Mouse (Mus musculus) liver, embryonic 16.5 days (tissue): Measurements from ENCODE around the gene Rgs13. TPM values are rescaled to one million over a fixed set of nuclear protein-coding genes. Genes with fewer than 3 reads are reported as not detected.
"Not testable (repeated sequence)": the region's sequence is repeated elsewhere in the genome, so short reads cannot be mapped to it uniquely, and the experiment has no call there.

Experiments used
- ATAC-seq: fragments of 200-750 bp; cut with Nextera tagmentation; 2 replicates; pipeline ENCODE4 v1.8.0; 2017; ENCODE audit warnings: low read depth, mild to moderate bottlenecking, moderate number of reproducible peaks, moderate library complexity
- H3K27ac ChIP-seq: fragments of 300-500 bp; sonication (generic); 2 replicates; pipeline ENCODE4 v1.5.1; 2014; ENCODE audit warnings: mild to moderate bottlenecking, low read length
- H3K27me3 ChIP-seq: fragments of 300-500 bp; sonication (generic); 2 replicates; pipeline ENCODE4 v1.6.1; 2014; ENCODE audit warnings: low read depth, low read length, mixed read lengths; ENCODE audit not compliant: control insufficient read depth, insufficient read depth
- H3K36me3 ChIP-seq: fragments of 300-500 bp; sonication (generic); 2 replicates; pipeline ENCODE4 v1.6.1; 2014; ENCODE audit warnings: mild to moderate bottlenecking; ENCODE audit not compliant: control insufficient read depth, insufficient read depth
- H3K4me1 ChIP-seq: fragments of 300-500 bp; sonication (generic); 2 replicates; pipeline ENCODE4 v1.6.1; 2014; ENCODE audit warnings: low read depth, low read length, mixed read lengths; ENCODE audit not compliant: control insufficient read depth
- H3K4me2 ChIP-seq: fragments of 300-500 bp; sonication (generic); 2 replicates; pipeline ENCODE4 v1.6.1; 2014; ENCODE audit warnings: low read depth, low read length, mixed read lengths
- H3K4me3 ChIP-seq: fragments of 300-500 bp; sonication (generic); 2 replicates; pipeline ENCODE4 v1.5.1; 2014; ENCODE audit warnings: low read depth, mild to moderate bottlenecking, low read length
- H3K9ac ChIP-seq: fragments of 300-500 bp; sonication (generic); 2 replicates; pipeline ENCODE4 v1.6.1; 2014; ENCODE audit warnings: low read depth, low read length
- H3K9me3 ChIP-seq: fragments of 300-500 bp; sonication (generic); replicated peaks from 2 replicates; pipeline ENCODE4 v1.6.1; 2016; ENCODE audit warnings: low read length; ENCODE audit not compliant: control insufficient read depth
- WGBS: fragments of 180-500 bp; shearing (Covaris S2); extraction: QIAGEN DNeasy Blood & Tissue Kit; methylation state at CpG from one replicate; pipeline ENCODE4 v1.1.7; 2014; ENCODE audit not compliant: insufficient replicate concordance; 5-methylcytosine and 5-hydroxymethylcytosine counted together
- polyA plus RNA-seq: library from polyadenylated mRNA; unstranded; fragments of >200 nt; fragmentation: Nextera tagmentation; extraction: Ambion mirVana; gene quantifications from 2 replicates; pipeline ENCODE4 v1.2.1, GENCODE M21; 2015

The Rgs13 gene
- polyA plus RNA-seq, 1 experiment from 2014 or later: not detected

DNA sequence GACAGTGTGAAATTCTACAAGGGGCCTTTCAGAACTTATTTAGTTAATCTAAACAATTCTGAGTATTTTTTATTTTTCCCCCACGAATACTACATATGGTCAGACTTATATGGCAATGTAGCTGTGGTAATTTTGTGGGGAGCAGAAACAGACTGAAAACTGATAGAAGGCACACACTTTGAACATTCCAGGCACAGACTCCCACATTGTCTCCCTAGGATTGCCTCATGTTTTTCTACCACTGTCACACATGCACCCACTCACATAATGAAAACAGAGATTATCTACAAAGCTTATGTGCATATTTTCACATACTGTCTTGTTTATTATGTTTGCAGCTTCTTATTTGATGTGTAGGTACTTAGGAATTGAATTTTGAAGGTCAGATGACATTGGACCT lies 9.4 kb downstream of the Rgs13 start:
- H3K4me1 ChIP-seq: no peaks in the 10 kb centered on the region
- 43% methylated on average over 1 of the region's 1 CpGs for WGBS
- no peak for ATAC-seq
- H3K9ac ChIP-seq: no peak overlapping the region
- no peak overlapping the region for H3K27ac ChIP-seq
- H3K36me3 ChIP-seq: no peaks in the 10 kb centered on the region
- H3K27me3 ChIP-seq: no peaks in the 10 kb centered on the region
- no peak overlapping the region for H3K4me3 ChIP-seq
- H3K9me3 ChIP-seq: no peaks in the 10 kb centered on the region
- H3K4me2 ChIP-seq: no peak overlapping the region

DNA sequence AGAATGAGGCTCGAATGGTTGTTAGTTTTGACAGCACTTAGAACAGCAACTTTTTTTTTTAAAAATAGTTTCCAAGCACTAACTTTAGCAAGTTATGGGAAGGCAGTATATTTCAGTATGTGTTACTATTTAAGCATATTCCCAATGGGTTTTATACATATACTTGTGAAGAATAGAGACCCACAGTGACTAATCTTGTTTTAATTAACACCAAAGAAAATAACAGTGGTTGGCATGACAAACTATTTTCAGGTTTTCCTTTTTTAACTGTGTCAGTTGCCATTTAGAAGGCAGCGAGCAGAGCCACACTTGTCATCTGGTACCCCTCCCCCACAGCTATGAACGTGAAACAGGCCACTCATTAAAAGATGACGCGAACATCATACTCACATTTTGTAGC lies 10.3 kb downstream of the Rgs13 start:
- 65% methylated on average over 5 of the region's 5 CpGs for WGBS
- no peaks in the 10 kb centered on the region for H3K27me3 ChIP-seq
- ATAC-seq: no peak
- no peak overlapping the region for H3K4me3 ChIP-seq
- no peaks in the 10 kb centered on the region for H3K36me3 ChIP-seq
- H3K27ac ChIP-seq: no peak overlapping the region
- H3K9me3 ChIP-seq: no peaks in the 10 kb centered on the region
- H3K9ac ChIP-seq: no peak overlapping the region
- no peak overlapping the region for H3K4me2 ChIP-seq
- H3K4me1 ChIP-seq: no peaks in the 10 kb centered on the region

DNA sequence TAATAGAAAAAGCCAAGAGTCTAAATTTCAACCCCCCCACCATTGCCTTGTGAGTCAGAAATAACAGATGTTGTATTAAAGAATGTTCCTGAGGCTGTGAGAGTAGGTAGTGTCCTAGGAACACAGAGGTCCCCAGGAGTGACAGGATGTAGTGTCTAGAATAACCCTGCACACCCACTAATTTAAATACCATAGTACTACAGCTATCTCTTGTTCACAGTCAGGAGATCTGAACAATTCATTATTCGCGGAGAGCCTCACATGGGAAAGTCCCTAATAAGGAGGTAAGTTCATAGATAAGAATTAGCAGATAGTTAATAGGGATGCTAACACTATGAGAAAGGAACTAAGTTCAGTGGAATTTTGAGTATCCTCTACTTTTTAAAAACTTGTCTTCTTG lies 10.9 kb downstream of the Rgs13 start:
- no peaks in the 10 kb centered on the region for H3K36me3 ChIP-seq
- ATAC-seq: 0 out of 2 replicates have a peak, but pooled peaks have one; percentile 32
- H3K4me3 ChIP-seq: no peak overlapping the region
- no peak overlapping the region for H3K9ac ChIP-seq
- WGBS: 54% methylated on average over 2 of the region's 2 CpGs
- H3K27me3 ChIP-seq: no peaks in the 10 kb centered on the region
- H3K4me2 ChIP-seq: no peak overlapping the region
- H3K27ac ChIP-seq: no peak overlapping the region
- H3K4me1 ChIP-seq: no peaks in the 10 kb centered on the region
- H3K9me3 ChIP-seq: no peaks in the 10 kb centered on the region

DNA sequence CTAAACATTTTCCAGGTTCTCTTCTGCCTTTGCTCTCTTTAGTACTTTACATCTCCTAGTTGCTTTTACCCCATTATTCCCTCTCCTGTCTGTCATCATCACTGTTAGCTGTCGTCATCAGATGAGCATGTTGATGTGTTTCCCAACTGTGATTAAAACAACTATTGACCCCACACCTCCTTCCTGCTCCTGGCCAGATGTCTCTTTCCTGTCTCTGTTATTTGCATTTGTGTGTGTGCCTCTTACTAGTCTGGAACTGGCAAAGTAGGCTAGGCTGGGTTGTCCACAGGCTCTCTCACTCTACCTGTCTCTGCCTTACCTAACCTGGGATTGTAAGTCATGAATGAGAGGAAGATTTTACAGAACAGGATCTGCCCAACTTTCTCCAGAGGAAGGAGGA lies 24.6 kb downstream of the Rgs13 start:
- H3K36me3 ChIP-seq: no peaks in the 10 kb centered on the region
- no peak overlapping the region for H3K4me2 ChIP-seq
- no peaks in the 10 kb centered on the region for H3K27me3 ChIP-seq
- no peaks in the 10 kb centered on the region for H3K9me3 ChIP-seq
- no peak overlapping the region for H3K27ac ChIP-seq
- no peaks in the 10 kb centered on the region for H3K4me1 ChIP-seq
- no peak overlapping the region for H3K4me3 ChIP-seq
- no peak overlapping the region for H3K9ac ChIP-seq
- no peak for ATAC-seq
- WGBS: 29% methylated on average over 1 of the region's 1 CpGs

DNA sequence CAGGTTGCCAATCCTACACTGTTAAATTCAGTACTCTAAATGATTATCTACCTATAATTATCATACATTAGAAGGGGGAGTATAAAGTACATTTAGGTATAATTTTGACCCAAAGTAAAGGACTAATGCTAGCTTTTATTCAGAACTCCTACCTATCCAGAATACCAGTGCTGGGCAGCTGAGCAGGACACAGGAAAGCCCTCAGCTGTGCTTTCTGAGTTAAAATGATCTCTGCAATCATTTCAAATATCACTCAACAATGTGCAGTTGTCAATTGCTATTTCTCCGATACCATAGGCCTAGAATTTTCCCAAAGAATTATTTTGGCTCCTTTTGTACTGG lies 25.0 kb downstream of the Rgs13 start:
- Histone ChIP-seq H3K4me3 (no peak overlapping the region), H3K4me2 (no peak overlapping the region), H3K4me1 (no peaks in the 10 kb centered on the region), H3K36me3 (no peaks in the 10 kb centered on the region), H3K27me3 (no peaks in the 10 kb centered on the region), H3K9me3 (no peaks in the 10 kb centered on the region), H3K27ac (no peak overlapping the region), H3K9ac (no peak overlapping the region)
- no peak for ATAC-seq
- WGBS: 59% methylated on average over 1 of the region's 1 CpGs

DNA sequence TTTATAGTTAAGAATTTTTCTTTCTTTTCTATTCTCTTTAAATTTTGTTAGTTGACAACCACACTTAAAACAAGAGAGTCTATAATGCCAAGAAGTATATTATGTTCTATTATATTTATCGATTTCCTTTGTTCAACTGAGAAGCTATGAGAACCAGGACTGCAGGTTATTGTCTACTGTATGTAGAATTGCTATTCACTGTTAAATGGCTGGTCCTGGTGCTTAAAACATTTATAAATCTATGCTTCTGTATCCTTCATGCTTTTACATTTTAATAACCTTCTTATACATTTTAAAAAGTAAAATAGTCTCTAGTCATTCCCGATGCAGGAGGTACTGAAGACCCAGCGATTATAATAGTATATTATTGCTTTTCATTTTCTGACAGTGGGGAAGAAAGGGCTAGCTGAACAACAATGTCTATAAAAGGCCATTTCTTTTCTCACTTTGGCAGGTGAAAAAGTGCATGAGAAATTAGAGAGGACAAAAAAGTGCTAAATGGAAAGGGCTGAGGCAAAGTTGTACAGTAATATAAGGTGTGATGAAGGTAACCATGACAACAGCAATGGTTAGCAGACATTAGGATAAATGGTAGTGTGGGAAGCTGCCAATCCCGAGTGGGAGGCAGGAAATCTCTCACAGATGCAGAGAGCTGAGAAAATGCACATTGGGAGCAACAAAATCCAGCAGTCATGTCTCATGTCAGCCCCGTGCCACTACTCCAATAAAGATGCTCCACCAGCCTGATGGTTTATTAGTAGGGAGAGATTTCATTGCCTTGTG lies 25.6 kb downstream of the Rgs13 start:
- Histone ChIP-seq H3K4me3 (no peak overlapping the region), H3K27me3 (no peaks in the 10 kb centered on the region), H3K36me3 (no peaks in the 10 kb centered on the region), H3K4me1 (no peaks in the 10 kb centered on the region), H3K27ac (no peak overlapping the region), H3K9me3 (no peaks in the 10 kb centered on the region), H3K4me2 (no peak overlapping the region), H3K9ac (no peak overlapping the region)
- ATAC-seq: no peak
- 49% methylated on average over 5 of the region's 5 CpGs for WGBS

DNA sequence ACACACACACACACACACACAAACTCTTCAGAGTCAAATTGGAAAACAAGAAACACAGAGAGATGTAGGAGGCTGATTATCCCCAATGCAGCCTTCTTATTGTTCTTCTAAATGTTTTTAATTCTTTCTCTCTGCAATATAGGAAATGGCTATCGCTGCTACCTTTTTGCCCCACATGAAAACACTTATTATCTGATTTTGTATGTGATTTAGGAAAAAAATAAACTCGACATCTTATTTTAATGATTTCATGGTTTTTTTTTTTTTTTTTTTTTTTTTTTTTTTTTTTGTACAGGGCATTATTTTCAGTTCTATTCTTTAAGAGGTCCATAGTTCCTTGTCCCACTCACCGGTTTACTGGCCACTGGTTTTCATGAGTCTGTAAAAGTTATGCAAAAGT lies 27.2 kb downstream of the Rgs13 start:
- 60% methylated on average over 3 of the region's 3 CpGs for WGBS
- Histone ChIP-seq H3K9me3 (no peaks in the 10 kb centered on the region), H3K36me3 (no peaks in the 10 kb centered on the region), H3K4me2 (no peak overlapping the region), H3K9ac (no peak overlapping the region), H3K27ac (no peak overlapping the region), H3K27me3 (no peaks in the 10 kb centered on the region), H3K4me1 (no peaks in the 10 kb centered on the region), H3K4me3 (no peak overlapping the region)
- ATAC-seq: no peak

DNA sequence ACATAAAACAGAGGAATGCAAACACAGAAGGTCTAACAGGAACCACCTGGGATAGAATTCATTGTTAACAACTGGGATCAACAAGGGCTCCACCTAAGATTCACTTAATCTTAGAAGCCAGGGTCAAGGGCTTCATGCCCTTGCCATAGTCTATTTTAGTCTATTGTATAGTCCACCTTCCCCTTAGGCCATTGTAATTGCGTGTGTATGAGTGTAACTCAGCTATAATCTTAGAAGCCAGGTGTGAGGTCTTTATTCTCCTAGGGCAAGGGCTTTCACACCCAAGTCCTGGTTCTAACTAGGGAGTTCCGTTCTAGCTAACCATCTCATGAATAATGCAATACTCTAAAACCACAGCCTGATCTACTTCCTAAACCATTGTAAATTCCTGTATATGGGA lies 35.8 kb downstream of the Rgs13 start:
- not testable (repeated sequence) for H3K9ac ChIP-seq, H3K4me1 ChIP-seq, H3K9me3 ChIP-seq, ATAC-seq, H3K27ac ChIP-seq, H3K4me3 ChIP-seq, H3K27me3 ChIP-seq, H3K36me3 ChIP-seq, H3K4me2 ChIP-seq
- WGBS: 57% methylated on average over 2 of the region's 2 CpGs

DNA sequence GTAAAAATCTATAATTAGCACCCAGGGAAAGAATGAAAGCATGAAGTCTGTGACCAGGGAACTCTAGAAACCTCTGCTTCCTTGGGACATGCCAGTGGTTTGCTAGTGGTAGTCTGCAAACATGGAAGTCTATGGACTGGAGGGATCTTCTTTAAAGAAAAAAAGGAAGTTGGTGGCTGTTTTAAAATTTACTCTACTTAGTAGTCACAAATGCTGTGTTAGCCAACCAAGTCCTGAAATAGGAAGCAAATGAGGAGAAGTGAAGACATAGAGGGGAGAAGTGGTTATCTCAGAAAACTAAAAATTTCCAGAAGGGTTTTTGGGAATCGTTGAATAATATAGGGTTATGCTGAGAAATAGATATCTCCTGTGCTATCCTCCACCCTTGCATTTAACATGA lies 37.3 kb downstream of the Rgs13 start:
- H3K9ac ChIP-seq: no peak overlapping the region
- 65% methylated on average over 1 of the region's 1 CpGs for WGBS
- H3K27me3 ChIP-seq: no peaks in the 10 kb centered on the region
- no peak for ATAC-seq
- no peaks in the 10 kb centered on the region for H3K36me3 ChIP-seq
- no peak overlapping the region for H3K4me2 ChIP-seq
- H3K4me1 ChIP-seq: no peaks in the 10 kb centered on the region
- no peak overlapping the region for H3K4me3 ChIP-seq
- no peaks in the 10 kb centered on the region for H3K9me3 ChIP-seq
- H3K27ac ChIP-seq: no peak overlapping the region
